Mouse (Mus musculus) bone marrow macrophage, adult 2 months (primary cell): ENCODE data around the gene Prpf31. TPM values are rescaled to one million over a fixed set of nuclear protein-coding genes. Genes with fewer than 3 reads are reported as not detected.

Experiments
- H3K27ac ChIP-seq: 2 replicates; pipeline ENCODE4 v1.5.1; 2012; ENCODE audit warnings: low read depth, low read length; ENCODE audit not compliant: insufficient read depth
- H3K4me1 ChIP-seq: 2 replicates; pipeline ENCODE4 v1.6.1; 2012; ENCODE audit warnings: low read length; ENCODE audit not compliant: control insufficient read depth, insufficient read depth
- H3K4me3 ChIP-seq: 2 replicates; pipeline ENCODE4 v1.5.1; 2012; ENCODE audit warnings: mild to moderate bottlenecking, low read length, moderate library complexity; ENCODE audit not compliant: insufficient read depth
- CTCF ChIP-seq: IDR thresholded peaks from 2 replicates; pipeline ENCODE4 v1.5.1; 2012; ENCODE audit warnings: low read depth, mild to moderate bottlenecking, low read length, moderate library complexity
- POLR2A ChIP-seq: IDR thresholded peaks from 2 replicates; pipeline ENCODE4 v1.6.1; 2012; ENCODE audit warnings: mild to moderate bottlenecking, low read depth, low read length, borderline replicate concordance
- polyA plus RNA-seq: library from polyadenylated mRNA; stranded (reverse); fragments of >200 nt; gene quantifications from 2 replicates; pipeline ENCODE4 v1.2.4, GENCODE M21; 2012; ENCODE audit not compliant: missing spikeins, insufficient read depth, insufficient read length

The Prpf31 gene
- polyA plus RNA-seq, 1 experiment: 46.3 TPM

DNA sequence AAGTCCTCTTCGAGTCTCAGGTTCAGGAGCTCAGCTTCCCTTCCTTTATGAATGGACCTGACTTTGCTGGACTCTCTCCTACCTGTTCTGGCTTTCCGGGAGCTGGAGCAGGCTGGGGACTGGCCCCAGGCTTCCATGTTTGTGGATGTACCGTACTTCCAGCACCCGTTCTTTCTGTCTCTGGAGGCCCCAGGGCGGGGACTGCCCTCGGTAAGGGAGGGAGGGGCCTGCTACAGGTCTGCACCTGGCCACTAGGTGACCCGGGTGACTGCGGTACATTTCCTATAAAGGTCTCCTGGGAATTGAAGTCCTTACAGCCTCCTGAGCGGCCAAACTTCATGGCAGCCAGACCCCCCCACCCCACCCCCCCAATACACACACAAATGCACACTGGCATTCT lies 47.6 kb downstream of the Prpf31 start, which contains the start of gene Tmc4:
Gene Tmc4, minus strand, starts transcription at position 212 of the 400 bp plus-strand sequence.
- peaks cover 2% of the 10 kb centered on the region; the same call in 1 of the 2 replicates for H3K4me1 ChIP-seq
- H3K4me3 ChIP-seq: no peak within 1 kb of the TSS
- TF ChIP-seq CTCF: no peak
- TF ChIP-seq POLR2A: no peak
- H3K27ac ChIP-seq: no peak within 1 kb of the TSS

DNA sequence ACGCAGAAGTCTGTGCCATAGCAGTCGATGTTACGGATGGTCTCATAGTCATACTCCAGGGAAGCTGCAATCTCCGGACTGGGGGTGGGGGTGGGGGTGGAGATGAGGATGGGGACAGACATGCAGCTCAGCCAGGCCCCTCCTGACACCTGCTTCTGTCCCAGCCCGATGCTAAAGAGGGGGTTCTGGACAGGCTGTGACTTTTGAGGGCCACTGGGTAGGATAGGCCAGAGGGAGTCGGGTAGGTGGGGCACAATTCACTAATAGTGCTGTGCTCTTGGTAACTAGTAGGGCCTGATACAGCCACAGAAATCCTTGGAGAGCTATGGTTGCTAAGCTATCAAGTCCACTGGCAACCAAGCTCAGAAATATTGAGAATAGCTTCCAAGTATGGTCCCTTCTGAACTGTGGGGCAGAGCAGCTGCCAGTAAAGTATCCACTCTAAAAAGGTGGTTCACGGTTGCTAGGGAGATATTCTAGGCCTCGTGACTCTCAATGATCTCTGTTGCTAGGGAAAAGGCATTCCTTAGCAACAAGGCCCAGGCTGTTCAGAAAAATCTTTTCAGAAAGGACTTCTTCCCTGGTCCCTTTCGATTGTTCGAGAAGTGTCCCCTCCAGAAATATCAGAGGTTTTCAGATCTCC lies 54.2 kb downstream of the Prpf31 start:
- TF ChIP-seq CTCF (no peak), POLR2A (no peak)
- Histone ChIP-seq H3K27ac (no peak overlapping the region), H3K4me3 (no peak overlapping the region), H3K4me1 (no peaks in the 10 kb centered on the region)

DNA sequence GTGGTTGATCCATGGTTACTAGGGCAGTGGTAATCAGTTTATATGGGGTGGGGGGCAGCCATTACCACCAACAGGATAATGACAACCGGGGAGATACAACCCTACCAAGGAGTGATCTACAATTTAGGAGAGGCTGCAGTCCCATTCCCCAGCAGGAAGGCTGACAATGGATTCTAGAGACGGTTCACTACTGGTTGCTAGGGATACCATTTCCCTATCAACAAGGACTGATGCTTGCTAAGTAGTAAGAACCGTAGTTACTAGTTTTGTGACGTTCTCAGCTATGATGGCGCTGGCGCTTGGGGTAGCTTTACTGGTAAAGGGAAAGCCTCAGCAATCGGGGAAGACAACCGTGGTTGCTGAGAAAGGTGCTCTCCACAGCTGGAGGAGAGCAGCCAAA lies 54.9 kb downstream of the Prpf31 start:
- TF ChIP-seq CTCF (no peak), POLR2A (no peak)
- Histone ChIP-seq H3K4me3 (no peak overlapping the region), H3K4me1 (no peaks in the 10 kb centered on the region), H3K27ac (no peak overlapping the region)

DNA sequence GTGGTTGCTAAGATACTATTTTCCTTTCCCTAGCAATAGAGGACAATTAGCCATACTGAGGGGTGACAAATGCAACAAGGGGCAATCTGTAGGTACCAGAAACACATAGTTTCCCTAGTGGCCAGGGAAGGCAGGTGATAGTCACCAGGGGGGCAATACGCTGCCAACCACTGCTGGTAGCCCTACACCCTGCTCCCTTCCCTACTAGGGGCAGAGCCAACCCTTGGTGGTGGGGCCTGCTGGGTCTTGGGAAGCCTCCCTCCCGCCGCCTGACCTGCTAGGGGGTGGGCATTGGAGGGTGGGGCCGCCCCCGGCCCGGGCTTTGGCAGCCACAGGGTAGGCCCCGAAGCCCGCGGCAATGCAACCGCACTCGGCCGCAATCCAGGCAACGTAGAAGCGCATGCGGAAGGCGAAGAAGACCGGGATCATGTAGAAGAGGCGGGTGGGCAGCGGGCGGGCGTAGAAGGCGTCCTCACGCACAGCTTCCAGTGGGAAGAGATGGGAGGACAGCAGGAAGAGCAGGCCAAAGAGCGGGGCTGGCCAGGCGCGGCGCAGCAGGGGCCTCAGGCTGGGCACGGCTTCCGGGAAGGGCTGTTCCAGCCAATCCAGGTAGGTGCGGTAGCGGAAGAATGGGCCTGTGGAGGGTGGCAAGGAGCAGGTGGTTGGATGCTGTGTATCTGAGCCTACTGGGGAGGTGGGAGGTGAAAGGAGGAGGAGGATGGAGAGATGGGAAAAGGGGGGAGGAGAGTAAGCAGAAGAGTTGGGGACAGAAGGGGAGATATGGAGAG lies 55.8 kb downstream of the Prpf31 start:
- Histone ChIP-seq H3K4me1 (no peaks in the 10 kb centered on the region), H3K4me3 (no peak overlapping the region), H3K27ac (no peak overlapping the region)
- TF ChIP-seq CTCF: no peak
- TF ChIP-seq POLR2A: no peak

DNA sequence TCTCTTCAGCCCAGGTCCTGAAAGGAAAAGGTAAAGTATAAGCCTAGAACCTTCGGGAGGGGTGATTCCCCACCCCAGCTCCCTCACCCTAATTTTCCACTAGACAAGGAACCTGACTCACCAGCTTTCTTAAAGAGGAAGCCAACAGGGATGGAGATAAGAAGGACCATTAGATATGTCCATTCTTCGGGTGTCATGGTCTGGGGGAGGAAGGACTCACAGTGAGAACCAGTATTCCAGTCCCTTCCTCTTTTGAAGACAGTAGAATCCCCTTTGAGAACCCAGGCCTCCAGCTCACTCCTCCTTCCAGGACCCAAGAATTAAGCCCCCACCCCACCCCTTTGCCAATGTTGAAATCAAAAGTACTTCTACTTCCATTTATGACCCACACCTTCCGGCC lies 62.1 kb downstream of the Prpf31 start:
- H3K4me1 ChIP-seq: peaks cover 2% of the 10 kb centered on the region; the same call in 1 of the 2 replicates
- no peak for TF ChIP-seq CTCF
- TF ChIP-seq POLR2A: no peak
- 0 out of 2 replicates have a peak overlapping the region, but pooled peaks have one; percentile 92 for H3K27ac ChIP-seq
- H3K4me3 ChIP-seq: peak overlapping the region; percentile 92

Other genes starting within 250 kb of the Prpf31 start
- gene Cacng8, start 239.3 kb upstream of the Prpf31 start, polyA plus RNA-seq: 0.40 and 0.77 TPM in 2 replicates
- not detected in 2 replicates for gene Cacng6, start 205.8 kb upstream of the Prpf31 start, polyA plus RNA-seq
- 1.2 TPM in 1 of 2 replicates, not detected in the other for gene Tarm1, start 127.4 kb upstream of the Prpf31 start, polyA plus RNA-seq
- gene Oscar, start 13.8 kb upstream of the Prpf31 start, polyA plus RNA-seq: not detected in 2 replicates
- gene Ndufa3, start 12.6 kb upstream of the Prpf31 start, polyA plus RNA-seq: 294 and 360 TPM in 2 replicates
- 22.6 and 24.4 TPM in 2 replicates for gene Tfpt, start 56 bp upstream of the Prpf31 start, polyA plus RNA-seq
- gene Cnot3, start 15.3 kb downstream of the Prpf31 start, polyA plus RNA-seq: 66.9 and 69.0 TPM in 2 replicates
- gene Leng1, start 35.9 kb downstream of the Prpf31 start, polyA plus RNA-seq: 8.5 and 9.1 TPM in 2 replicates
- gene Tmc4, start 47.6 kb downstream of the Prpf31 start, polyA plus RNA-seq: 5.8 and 8.3 TPM in 2 replicates
- 56.5 and 59.4 TPM in 2 replicates for gene Tsen34, start 62.9 kb downstream of the Prpf31 start, polyA plus RNA-seq
- 79.5 and 93.8 TPM in 2 replicates for gene Mboat7, start 63.5 kb downstream of the Prpf31 start, polyA plus RNA-seq
- 1,730 and 1,840 TPM in 2 replicates for gene Rps9, start 74.0 kb downstream of the Prpf31 start, polyA plus RNA-seq
- gene Pirb, start 90.4 kb downstream of the Prpf31 start, polyA plus RNA-seq: 642 and 647 TPM in 2 replicates
- gene Gm15448, start 195.7 kb downstream of the Prpf31 start, polyA plus RNA-seq: 4.9 and 8.1 TPM in 2 replicates
- 70.0 and 81.5 TPM in 2 replicates for gene Pira2, start 215.1 kb downstream of the Prpf31 start, polyA plus RNA-seq